Mouse (Mus musculus) liver, postnatal 0 days (tissue): ENCODE data around the gene Igfbp3. TPM values are rescaled to one million over a fixed set of nuclear protein-coding genes. Genes with fewer than 3 reads are reported as not detected.

ENCODE experiments used
- ATAC-seq: fragments of 200-750 bp; cut with Nextera tagmentation; 2 replicates; pipeline ENCODE4 v1.8.0; 2017; ENCODE audit warnings: mild to moderate bottlenecking, moderate library complexity
- DNase-seq: peaks from one replicate; pipeline ENCODE4 v3.0.0-alpha.2; 2016
- H3K27ac ChIP-seq: fragments of 300-500 bp; sonication (generic); 2 replicates; pipeline ENCODE4 v1.5.1; 2014; ENCODE audit warnings: antibody characterized with exemption, moderate library complexity, mild to moderate bottlenecking, low read depth
- H3K27me3 ChIP-seq: fragments of 300-500 bp; sonication (generic); 2 replicates; pipeline ENCODE4 v1.6.1; 2014; ENCODE audit warnings: low read length, control low read depth, mixed read lengths; ENCODE audit not compliant: insufficient read depth
- H3K36me3 ChIP-seq: fragments of 300-500 bp; sonication (generic); replicated peaks from 2 replicates; pipeline ENCODE4 v1.6.1; 2014; ENCODE audit warnings: mild to moderate bottlenecking, control low read depth, low read length, moderate library complexity, mixed read lengths; ENCODE audit not compliant: insufficient read depth
- H3K4me1 ChIP-seq: fragments of 300-500 bp; sonication (generic); 2 replicates; pipeline ENCODE4 v1.6.1; 2014; ENCODE audit warnings: antibody characterized with exemption, mild to moderate bottlenecking, control low read depth; ENCODE audit not compliant: insufficient read depth
- H3K4me2 ChIP-seq: fragments of 300-500 bp; sonication (generic); 2 replicates; pipeline ENCODE4 v1.6.1; 2014; ENCODE audit warnings: low read depth, mild to moderate bottlenecking, low read length, moderate library complexity, mixed read lengths
- H3K4me3 ChIP-seq: fragments of 300-500 bp; sonication (generic); 2 replicates; pipeline ENCODE4 v1.5.1; 2014; ENCODE audit warnings: low read depth, low read length
- H3K9ac ChIP-seq: fragments of 300-500 bp; sonication (generic); replicated peaks from 2 replicates; pipeline ENCODE4 v1.6.1; 2014; ENCODE audit warnings: mild to moderate bottlenecking, moderate library complexity
- H3K9me3 ChIP-seq: fragments of 300-500 bp; sonication (generic); 2 replicates; pipeline ENCODE4 v1.6.1; 2016; ENCODE audit warnings: mild to moderate bottlenecking, control low read depth, low read length, mixed read lengths
- CTCF ChIP-seq: sonication (generic); IDR thresholded peaks from 2 replicates; pipeline ENCODE4 v1.5.1; 2016; ENCODE audit warnings: antibody characterized with exemption, low read depth
- EP300 ChIP-seq: IDR thresholded peaks from 2 replicates; pipeline ENCODE4 v1.6.1; 2016; ENCODE audit warnings: antibody characterized with exemption, low read depth, mild to moderate bottlenecking
- whole genome bisulfite sequencing: fragments of 180-500 bp; shearing (Covaris S2); extraction: QIAGEN DNeasy Blood & Tissue Kit; methylation state at CpG from one replicate; pipeline ENCODE4 v1.1.7; 2014; ENCODE audit not compliant: insufficient replicate concordance; 5-methylcytosine and 5-hydroxymethylcytosine counted together
- polyA plus RNA-seq: library from polyadenylated mRNA; unstranded; fragments of >200 nt; fragmentation: Nextera tagmentation; extraction: Ambion mirVana; gene quantifications from 2 replicates; pipeline ENCODE4 v1.2.1, GENCODE M21; 2015

Igfbp3 gene
- polyA plus RNA-seq, 1 experiment from 2014 or later = 27.4 TPM

DNA sequence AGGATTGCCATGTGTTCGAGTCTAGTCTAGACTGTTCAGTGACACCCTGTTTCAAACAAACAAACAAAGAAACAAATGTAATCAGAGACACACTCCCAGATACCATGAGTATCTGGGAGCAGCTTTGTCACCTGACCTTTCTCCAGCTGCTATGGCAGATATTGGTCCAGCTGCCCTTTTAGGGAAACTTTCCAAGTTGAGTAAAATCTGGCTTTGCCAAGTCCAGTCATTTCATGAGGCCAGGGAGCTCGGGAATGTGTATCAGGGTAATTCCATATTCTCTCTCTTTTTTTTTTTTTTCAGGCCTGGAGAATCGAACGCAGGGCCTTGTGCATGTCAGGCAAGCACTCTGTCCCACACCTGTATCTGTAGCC, 18.4 kb downstream of the Igfbp3 start:
- H3K4me2 ChIP-seq = no peak overlapping the region
- no peak for TF ChIP-seq CTCF
- no peak for TF ChIP-seq EP300
- H3K9me3 ChIP-seq = no peaks in the 10 kb centered on the region
- WGBS = 68% methylated on average over 4 of the region's 4 CpGs
- no peak for DNase-seq
- no peak overlapping the region for H3K9ac ChIP-seq
- H3K27ac ChIP-seq = peak overlapping the region; percentile 96
- ATAC-seq = no peak
- H3K4me1 ChIP-seq = peaks cover 6% of the 10 kb centered on the region; the same call in 1 of the 2 replicates
- no peak overlapping the region for H3K4me3 ChIP-seq
- no peaks in the 10 kb centered on the region for H3K36me3 ChIP-seq
- H3K27me3 ChIP-seq = no peaks in the 10 kb centered on the region

DNA sequence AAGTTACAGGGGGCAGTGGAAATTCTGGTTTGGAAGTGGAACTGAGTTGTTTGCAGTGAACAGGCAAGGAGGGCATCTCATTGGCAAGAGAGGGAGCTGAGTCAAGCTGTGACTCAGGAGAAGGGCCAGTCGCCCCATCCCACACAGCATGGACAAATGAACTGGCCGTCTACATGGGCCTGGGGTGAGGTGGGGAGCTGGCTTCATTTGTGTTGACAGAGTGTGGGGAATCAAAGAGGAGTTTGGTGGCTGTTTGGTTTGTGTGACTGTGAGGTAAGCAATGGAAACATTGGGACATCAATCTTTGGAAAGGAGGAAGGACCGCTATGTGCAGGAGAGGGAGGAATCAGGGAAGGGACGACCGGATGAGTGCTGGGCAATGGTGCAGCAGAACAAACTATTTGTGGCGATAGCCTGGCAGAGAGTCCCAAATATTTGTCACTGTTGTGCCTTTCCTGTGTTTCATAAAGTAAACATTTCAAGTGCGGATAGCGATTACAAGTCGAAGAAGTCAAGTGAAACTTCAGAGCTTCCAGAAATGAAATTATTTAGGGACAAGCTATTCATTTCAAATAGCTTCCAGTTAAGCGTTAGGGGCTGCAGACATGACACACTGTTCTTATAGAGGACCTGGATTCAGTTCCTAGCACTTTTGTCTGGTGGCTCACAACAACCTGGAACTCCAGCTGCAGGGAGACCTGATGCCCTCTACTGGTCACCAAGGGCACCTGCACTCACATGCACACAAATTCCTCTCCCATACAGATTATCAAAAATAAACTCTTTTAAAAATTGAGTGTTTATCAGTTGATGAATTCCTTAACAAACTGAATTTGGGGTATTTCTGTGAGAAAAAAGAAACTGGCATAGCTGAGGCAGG, 19.1 kb downstream of the Igfbp3 start:
- ATAC-seq (peak; percentile 25), DNase-seq (peak; percentile 58)
- Histone ChIP-seq H3K9me3 (no peaks in the 10 kb centered on the region), H3K4me3 (no peak overlapping the region), H3K36me3 (no peaks in the 10 kb centered on the region), H3K9ac (no peak overlapping the region), H3K27ac (peak overlapping the region; percentile 96), H3K4me2 (no peak overlapping the region), H3K4me1 (peaks cover 6% of the 10 kb centered on the region), H3K27me3 (no peaks in the 10 kb centered on the region)
- TF ChIP-seq EP300 = peak; percentile 60; the same call in 1 of the 2 replicates
- peak; percentile 39; the same call in 1 of the 2 replicates for TF ChIP-seq CTCF
- 65% methylated on average over 10 of the region's 10 CpGs for WGBS

DNA sequence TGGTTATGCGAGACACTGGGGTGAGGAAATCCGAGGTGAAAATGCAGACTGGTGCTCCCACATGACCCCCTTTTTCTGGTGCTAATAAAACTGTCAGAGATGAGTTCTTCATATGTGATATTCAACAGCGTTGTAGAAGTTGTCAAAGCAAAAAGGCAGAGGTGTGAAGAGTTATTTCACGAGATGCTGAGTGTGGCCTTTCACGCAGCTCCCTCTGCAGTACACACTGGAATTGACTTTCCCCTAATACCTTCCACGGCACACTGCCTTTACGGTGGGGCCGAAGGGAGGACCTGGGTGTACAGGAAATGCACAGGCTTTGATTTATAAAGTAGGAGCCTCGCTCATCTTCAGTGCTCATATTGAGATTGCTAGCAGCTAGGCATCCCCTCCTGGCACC, 20.6 kb downstream of the Igfbp3 start:
- no peak for DNase-seq
- 52% methylated on average over 9 of the region's 9 CpGs for WGBS
- TF ChIP-seq EP300 (no peak), CTCF (no peak)
- Histone ChIP-seq H3K9ac (peak overlapping the region; percentile 19), H3K4me1 (peaks cover 6% of the 10 kb centered on the region), H3K36me3 (no peaks in the 10 kb centered on the region), H3K27me3 (no peaks in the 10 kb centered on the region), H3K27ac (peak overlapping the region; percentile 96), H3K4me3 (no peak overlapping the region), H3K4me2 (no peak overlapping the region), H3K9me3 (no peaks in the 10 kb centered on the region)
- no peak for ATAC-seq

DNA sequence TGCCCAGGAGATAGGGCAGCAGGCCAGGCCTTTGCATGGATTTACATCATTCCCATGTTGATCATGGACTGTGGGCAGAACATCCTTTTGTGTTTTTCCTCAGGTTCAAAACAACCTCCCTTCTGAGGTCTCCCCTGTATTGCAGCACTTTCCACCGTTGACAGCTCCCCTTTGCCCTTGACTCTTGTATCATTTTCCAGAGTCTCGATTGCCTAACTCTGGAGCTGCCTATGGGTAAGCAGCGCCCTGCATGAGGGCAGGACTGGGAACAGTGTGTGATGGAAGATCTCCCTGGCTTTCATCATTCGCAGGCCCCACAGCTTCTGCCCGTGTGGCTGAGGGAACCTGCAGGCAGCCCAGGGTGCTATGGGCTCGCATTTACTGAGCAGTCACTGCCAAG, 21.0 kb downstream of the Igfbp3 start:
- Histone ChIP-seq H3K4me1 (peaks cover 6% of the 10 kb centered on the region), H3K9me3 (no peaks in the 10 kb centered on the region), H3K36me3 (no peaks in the 10 kb centered on the region), H3K4me2 (no peak overlapping the region), H3K9ac (peak overlapping the region; percentile 19; the same call in 1 of the 2 replicates), H3K27ac (peak overlapping the region; percentile 96), H3K27me3 (no peaks in the 10 kb centered on the region), H3K4me3 (no peak overlapping the region)
- peak; percentile 72 for DNase-seq
- 38% methylated on average over 6 of the region's 6 CpGs for WGBS
- TF ChIP-seq EP300 = peak; percentile 92
- TF ChIP-seq CTCF = no peak
- peak; percentile 79 for ATAC-seq

DNA sequence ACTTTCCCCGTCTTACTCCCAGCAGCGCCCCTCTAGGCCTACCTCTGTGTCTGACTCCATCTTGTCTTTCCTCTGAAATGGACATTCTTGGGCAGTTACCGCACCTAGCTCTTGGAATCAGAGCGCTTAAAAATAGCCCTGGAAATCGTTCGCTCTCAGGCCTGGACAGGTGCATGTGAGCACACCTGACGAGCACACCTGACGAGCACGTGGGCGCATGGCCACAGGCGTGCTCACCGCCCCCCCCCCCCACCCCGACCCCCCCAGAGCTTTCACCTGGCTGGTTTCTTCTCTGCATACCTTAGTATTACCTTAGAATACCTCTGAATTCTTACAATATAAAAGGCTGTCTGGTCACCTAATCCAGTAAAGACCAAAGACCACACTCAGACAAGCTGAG, 25.3 kb downstream of the Igfbp3 start, which contains the start of gene Gm11985:
Gene Gm11985 (minus strand): TSS at position 101 of the 400 bp plus-strand sequence.
- H3K4me1 ChIP-seq = peaks cover 4% of the 10 kb centered on the region
- 84% methylated on average over 13 of the region's 13 CpGs for WGBS
- H3K9me3 ChIP-seq = no peaks in the 10 kb centered on the region
- H3K27me3 ChIP-seq = no peaks in the 10 kb centered on the region
- no peak within 1 kb of the TSS for H3K4me2 ChIP-seq
- H3K27ac ChIP-seq = peak within 1 kb of the TSS; percentile 96
- TF ChIP-seq CTCF (no peak), EP300 (no peak)
- no peak within 1 kb of the TSS for H3K9ac ChIP-seq
- DNase-seq (no peak), ATAC-seq (no peak)
- H3K36me3 ChIP-seq = no peaks in the 10 kb centered on the region
- no peak within 1 kb of the TSS for H3K4me3 ChIP-seq

DNA sequence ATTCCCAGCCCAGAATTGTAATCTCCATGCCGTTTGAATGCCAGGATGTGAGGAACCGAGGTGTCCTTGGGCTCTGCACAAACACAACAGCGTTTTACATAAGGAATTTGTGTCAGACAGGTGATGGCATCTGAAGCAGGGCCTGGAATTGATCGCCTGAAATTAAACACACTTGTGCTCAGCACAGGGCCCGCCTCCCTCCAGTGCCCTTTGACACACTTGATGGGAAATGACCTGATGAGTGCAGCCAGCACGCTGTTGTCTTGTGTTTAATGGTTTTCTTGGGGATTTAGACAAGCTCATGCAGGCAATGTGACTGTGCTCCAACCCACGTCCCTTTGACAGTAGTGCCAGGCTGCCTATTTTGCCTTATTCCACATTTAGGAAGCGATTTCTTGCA, 26.3 kb downstream of the Igfbp3 start:
- DNase-seq = peak; percentile 61
- no peaks in the 10 kb centered on the region for H3K36me3 ChIP-seq
- peaks cover 4% of the 10 kb centered on the region for H3K4me1 ChIP-seq
- peak overlapping the region; percentile 78 for H3K27ac ChIP-seq
- ATAC-seq = peak; percentile 72
- 40% methylated on average over 8 of the region's 8 CpGs for WGBS
- H3K4me2 ChIP-seq = no peak overlapping the region
- TF ChIP-seq CTCF (no peak), EP300 (no peak)
- no peaks in the 10 kb centered on the region for H3K9me3 ChIP-seq
- no peaks in the 10 kb centered on the region for H3K27me3 ChIP-seq
- no peak overlapping the region for H3K4me3 ChIP-seq
- no peak overlapping the region for H3K9ac ChIP-seq
